Mouse (Mus musculus): ENCODE results near the gene Tirap. TPM values are rescaled to one million over a fixed set of nuclear protein-coding genes. Genes with fewer than 3 reads are reported as not detected.
"Not testable (repeated sequence)": the region's sequence is repeated elsewhere in the genome, so short reads cannot be mapped to it uniquely, and the experiment has no call there.

Gene Tirap
- total RNA-seq, 1 experiment from 2014 or later, result 5.9 TPM

GRCm38 (mm10) chr9:35147261-35147660 lies 52.8 kb downstream of the Tirap start:
- not testable (repeated sequence) for DNase-seq

GRCm38 (mm10) chr9:35145829-35146228 lies 54.3 kb downstream of the Tirap start:
- DNase-seq, result no peak

- DNase-seq, result no peak
Observed at GRCm38 (mm10) chr9:35145118-35145517, 55.0 kb downstream of the Tirap start.

- no peak for DNase-seq
Observed at GRCm38 (mm10) chr9:35142221-35142620, 57.9 kb downstream of the Tirap start.

GRCm38 (mm10) chr9:35139231-35139744 lies 60.8 kb downstream of the Tirap start:
- no peak for DNase-seq

GRCm38 (mm10) chr9:35138029-35138428 lies 62.1 kb downstream of the Tirap start:
- DNase-seq, result no peak

- DNase-seq, result peak; percentile 64
Observed at GRCm38 (mm10) chr9:35135575-35135974, 64.5 kb downstream of the Tirap start.

Other genes with a start within 250 kb of the Tirap start
- 32.7 and 36.9 TPM in 2 replicates for gene St3gal4, start 81.0 kb downstream of the Tirap start, total RNA-seq (2021)
- gene Dcps, start 24.2 kb downstream of the Tirap start, total RNA-seq (2021), result 23.2 and 25.2 TPM in 2 replicates
- 118 and 121 TPM in 2 replicates for gene Srpr, start 116 bp downstream of the Tirap start, total RNA-seq (2021)
- 78.2 and 82.8 TPM in 2 replicates for gene Foxred1, start 10.8 kb upstream of the Tirap start, total RNA-seq (2021)
- gene Fam118b, start 67.5 kb upstream of the Tirap start, total RNA-seq (2021), result 10.3 and 12.4 TPM in 2 replicates
- 14.9 and 15.6 TPM in 2 replicates for gene Rpusd4, start 67.6 kb upstream of the Tirap start, total RNA-seq (2021)
- gene Cdon, start 220.8 kb upstream of the Tirap start, total RNA-seq (2021), result 22.1 and 24.4 TPM in 2 replicates